Mouse (Mus musculus): Measurements from ENCODE around the gene Pde8b. TPM values are rescaled to one million over a fixed set of nuclear protein-coding genes. Genes with fewer than 3 reads are reported as not detected.
A peak's percentile ranks its signal among the peaks of the same experiment; 100 is the strongest.
"Not testable (repeated sequence)": the region's sequence is repeated elsewhere in the genome, so short reads cannot be mapped to it uniquely, and the experiment has no call there.

Pde8b gene
- polyA plus RNA-seq, 1 experiment from 2014 or later, result 0.55 TPM

- peaks cover 14% of the 10 kb centered on the region for H3K27me3 ChIP-seq
- no peak overlapping the region for H3K9ac ChIP-seq
- H3K36me3 ChIP-seq (replicated peaks), result no peaks in the 10 kb centered on the region
- H3K4me2 ChIP-seq, result no peak overlapping the region
- 58% methylated on average over 3 of the region's 3 CpGs for WGBS (ENCODE audit: insufficient replicate concordance)
- no peak for ATAC-seq (ENCODE audit: insufficient read depth)
- H3K9me3 ChIP-seq (replicated peaks), result no peaks in the 10 kb centered on the region
- no peak overlapping the region for H3K4me3 ChIP-seq (replicated peaks)
- H3K27ac ChIP-seq (replicated peaks), result no peak overlapping the region
- no peaks in the 10 kb centered on the region for H3K4me1 ChIP-seq (replicated peaks)
Observed at GRCm38 (mm10) chr13:95255083-95255482, 4.9 kb upstream of the Pde8b start.

GRCm38 (mm10) chr13:95243026-95243425 is 7.1 kb downstream of the Pde8b start:
- Histone ChIP-seq H3K36me3 (replicated peaks) (no peaks in the 10 kb centered on the region), H3K4me2 (no peak overlapping the region), H3K4me1 (replicated peaks) (no peaks in the 10 kb centered on the region), H3K9ac (no peak overlapping the region), H3K9me3 (replicated peaks) (no peaks in the 10 kb centered on the region), H3K4me3 (replicated peaks) (no peak overlapping the region), H3K27me3 (no peaks in the 10 kb centered on the region), H3K27ac (replicated peaks) (no peak overlapping the region)
- 58% methylated on average over 2 of the region's 2 CpGs for WGBS (ENCODE audit: insufficient replicate concordance)
- ATAC-seq (ENCODE audit: insufficient read depth), result no peak

- Histone ChIP-seq H3K27me3 (no peaks in the 10 kb centered on the region), H3K27ac (replicated peaks) (no peak overlapping the region), H3K4me1 (replicated peaks) (no peaks in the 10 kb centered on the region), H3K9ac (no peak overlapping the region), H3K4me2 (no peak overlapping the region), H3K9me3 (replicated peaks) (no peaks in the 10 kb centered on the region), H3K36me3 (replicated peaks) (no peaks in the 10 kb centered on the region), H3K4me3 (replicated peaks) (no peak overlapping the region)
- no peak for ATAC-seq (ENCODE audit: insufficient read depth)
- 81% methylated on average over 2 of the region's 2 CpGs for WGBS (ENCODE audit: insufficient replicate concordance)
Observed at GRCm38 (mm10) chr13:95237488-95237887, 12.6 kb downstream of the Pde8b start.

GRCm38 (mm10) chr13:95235261-95235660 is 14.9 kb downstream of the Pde8b start:
- no peak overlapping the region for H3K9ac ChIP-seq
- H3K36me3 ChIP-seq (replicated peaks), result no peaks in the 10 kb centered on the region
- H3K4me3 ChIP-seq (replicated peaks), result no peak overlapping the region
- no peak for ATAC-seq (ENCODE audit: insufficient read depth)
- H3K4me2 ChIP-seq, result no peak overlapping the region
- WGBS (ENCODE audit: insufficient replicate concordance), result 61% methylated on average over 8 of the region's 8 CpGs
- H3K27ac ChIP-seq (replicated peaks), result no peak overlapping the region
- no peaks in the 10 kb centered on the region for H3K27me3 ChIP-seq
- no peaks in the 10 kb centered on the region for H3K9me3 ChIP-seq (replicated peaks)
- H3K4me1 ChIP-seq (replicated peaks), result no peaks in the 10 kb centered on the region

- H3K9me3 ChIP-seq (replicated peaks), result no peaks in the 10 kb centered on the region
- ATAC-seq (ENCODE audit: insufficient read depth), result no peak
- H3K9ac ChIP-seq, result no peak overlapping the region
- H3K36me3 ChIP-seq (replicated peaks), result no peaks in the 10 kb centered on the region
- H3K4me3 ChIP-seq (replicated peaks), result no peak overlapping the region
- no peak overlapping the region for H3K4me2 ChIP-seq
- no peak overlapping the region for H3K27ac ChIP-seq (replicated peaks)
- H3K27me3 ChIP-seq, result no peaks in the 10 kb centered on the region
- WGBS (ENCODE audit: insufficient replicate concordance), result 54% methylated on average over 8 of the region's 8 CpGs
- no peaks in the 10 kb centered on the region for H3K4me1 ChIP-seq (replicated peaks)
Observed at GRCm38 (mm10) chr13:95231366-95232138, 18.6 kb downstream of the Pde8b start.

- no peak for ATAC-seq (ENCODE audit: insufficient read depth)
- H3K9me3 ChIP-seq (replicated peaks), result no peaks in the 10 kb centered on the region
- WGBS (ENCODE audit: insufficient replicate concordance), result 35% methylated on average over 1 of the region's 1 CpGs
Observed at GRCm38 (mm10) chr13:95230326-95230725, 19.8 kb downstream of the Pde8b start.

GRCm38 (mm10) chr13:95224491-95224890 is 25.6 kb downstream of the Pde8b start:
- Histone ChIP-seq H3K27me3 (peaks cover 48% of the 10 kb centered on the region), H3K36me3 (replicated peaks) (no peaks in the 10 kb centered on the region), H3K4me3 (replicated peaks) (no peak overlapping the region), H3K9me3 (replicated peaks) (no peaks in the 10 kb centered on the region), H3K9ac (no peak overlapping the region), H3K4me2 (no peak overlapping the region), H3K27ac (replicated peaks) (no peak overlapping the region), H3K4me1 (replicated peaks) (0 out of 2 replicates have a peak, but pooled peaks cover 2% of the 10 kb centered on the region)
- ATAC-seq (ENCODE audit: insufficient read depth), result no peak
- WGBS (ENCODE audit: insufficient replicate concordance), result 56% methylated on average over 2 of the region's 2 CpGs

More at GRCm38 (mm10) chr13:95230326-95230725, 19.8 kb downstream of the Pde8b start:
- Histone ChIP-seq H3K9ac (no peak overlapping the region), H3K27me3 (no peaks in the 10 kb centered on the region), H3K4me3 (replicated peaks) (no peak overlapping the region), H3K27ac (replicated peaks) (no peak overlapping the region), H3K4me2 (no peak overlapping the region), H3K36me3 (replicated peaks) (no peaks in the 10 kb centered on the region), H3K4me1 (replicated peaks) (no peaks in the 10 kb centered on the region)

GRCm38 (mm10) chr13:95223427-95223772 is 26.7 kb downstream of the Pde8b start:
- H3K27me3 ChIP-seq, result peaks cover 50% of the 10 kb centered on the region
- H3K4me2 ChIP-seq, result peak overlapping the region; percentile 65
- H3K27ac ChIP-seq (replicated peaks), result no peak overlapping the region
- ATAC-seq (ENCODE audit: insufficient read depth), result no peak
- H3K4me1 ChIP-seq (replicated peaks), result 0 out of 2 replicates have a peak, but pooled peaks cover 2% of the 10 kb centered on the region
- no peak overlapping the region for H3K9ac ChIP-seq
- H3K9me3 ChIP-seq (replicated peaks), result no peaks in the 10 kb centered on the region
- H3K36me3 ChIP-seq (replicated peaks), result no peaks in the 10 kb centered on the region
- H3K4me3 ChIP-seq (replicated peaks), result no peak overlapping the region
- 35% methylated on average over 2 of the region's 2 CpGs for WGBS (ENCODE audit: insufficient replicate concordance)

- 3% methylated on average over 85 of the region's 96 CpGs for WGBS (ENCODE audit: insufficient replicate concordance)
- 0 out of 2 replicates have a peak, but pooled peaks cover 2% of the 10 kb centered on the region for H3K4me1 ChIP-seq (replicated peaks)
- no peaks in the 10 kb centered on the region for H3K36me3 ChIP-seq (replicated peaks)
- peak overlapping the region; percentile 65 for H3K4me2 ChIP-seq
- peak overlapping the region; percentile 49 for H3K4me3 ChIP-seq (replicated peaks)
- no peak overlapping the region for H3K9ac ChIP-seq
- H3K27ac ChIP-seq (replicated peaks), result no peak overlapping the region
- no peaks in the 10 kb centered on the region for H3K9me3 ChIP-seq (replicated peaks)
- no peak for ATAC-seq (ENCODE audit: insufficient read depth)
- H3K27me3 ChIP-seq, result peaks cover 50% of the 10 kb centered on the region
Observed at GRCm38 (mm10) chr13:95222569-95223426, 27.3 kb downstream of the Pde8b start.

GRCm38 (mm10) chr13:95221882-95222568 is 28.1 kb downstream of the Pde8b start:
- ATAC-seq (ENCODE audit: insufficient read depth), result no peak
- H3K27ac ChIP-seq (replicated peaks), result no peak overlapping the region
- peak overlapping the region; percentile 49 for H3K4me3 ChIP-seq (replicated peaks)
- H3K36me3 ChIP-seq (replicated peaks), result no peaks in the 10 kb centered on the region
- 6% methylated on average over 24 of the region's 24 CpGs for WGBS (ENCODE audit: insufficient replicate concordance)
- no peak overlapping the region for H3K9ac ChIP-seq
- peaks cover 50% of the 10 kb centered on the region for H3K27me3 ChIP-seq
- 0 out of 2 replicates have a peak, but pooled peaks cover 2% of the 10 kb centered on the region for H3K4me1 ChIP-seq (replicated peaks)
- H3K4me2 ChIP-seq, result peak overlapping the region; percentile 65
- no peaks in the 10 kb centered on the region for H3K9me3 ChIP-seq (replicated peaks)

GRCm38 (mm10) chr13:95215661-95216170 is 34.4 kb downstream of the Pde8b start:
- not testable (repeated sequence) for H3K36me3 ChIP-seq (replicated peaks); H3K27me3 ChIP-seq; H3K4me1 ChIP-seq (replicated peaks); H3K4me2 ChIP-seq; H3K9me3 ChIP-seq (replicated peaks); ATAC-seq (ENCODE audit: insufficient read depth); H3K27ac ChIP-seq (replicated peaks); H3K9ac ChIP-seq; H3K4me3 ChIP-seq (replicated peaks)
- WGBS (ENCODE audit: insufficient replicate concordance), result 33% methylated on average over 1 of the region's 1 CpGs
